Mouse (Mus musculus) right cerebral cortex, postnatal 36 days (tissue): ENCODE results near the gene Nr1d1.
A peak's percentile ranks its signal among the peaks of the same experiment; 100 is the strongest.

Experiments used
- DNase-seq, 2 experiments: peaks; one replicate each; pipeline ENCODE4 v3.0.0; 2022; ENCODE audit warnings: low spot score in 2 of 2, mixed read lengths in 1 of 2

Gene Nr1d1

DNA sequence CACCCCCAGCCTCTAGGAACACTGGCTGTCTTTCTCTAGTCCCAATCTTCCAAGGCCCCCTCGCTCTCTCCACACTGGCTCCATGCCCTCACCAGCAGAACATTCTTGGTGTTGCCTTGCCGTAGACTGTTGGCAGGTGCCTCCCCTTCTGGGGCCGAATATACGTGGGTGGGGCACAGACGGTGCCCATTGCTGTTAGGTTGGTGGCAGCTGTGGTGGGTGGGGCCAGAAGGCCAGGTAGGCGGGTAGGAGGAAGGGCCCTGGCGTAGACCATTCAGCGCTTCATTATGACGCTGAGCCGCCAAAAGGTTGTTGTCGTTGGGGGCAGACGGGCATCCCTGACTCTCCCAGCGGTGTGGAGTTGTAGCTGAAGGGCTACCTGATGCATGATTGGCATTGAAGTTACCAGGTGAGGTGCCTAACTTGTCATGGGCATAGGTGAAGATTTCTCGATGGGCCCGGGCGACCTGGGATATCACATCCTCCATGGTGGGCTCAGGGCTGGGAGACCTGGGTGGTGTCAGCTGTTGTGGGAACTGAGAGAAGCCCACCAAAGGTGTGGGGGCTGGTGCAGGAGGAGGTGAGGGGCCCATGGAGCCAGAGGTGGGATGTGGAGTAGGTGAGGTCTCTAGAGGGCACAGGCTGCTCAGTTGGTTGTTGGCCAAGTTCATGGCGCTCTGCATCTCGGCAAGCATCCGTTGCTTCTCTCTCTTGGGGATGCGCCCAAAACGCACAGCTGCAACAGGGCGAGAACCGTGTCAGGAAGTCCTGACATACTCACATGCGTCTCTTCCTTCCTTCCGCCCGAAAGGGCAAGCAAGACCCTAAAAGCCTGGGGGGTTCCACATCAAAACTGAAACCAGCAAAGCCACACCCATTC lies 4.8 kb downstream of the Nr1d1 start:
- peak in 1 of 2 experiments; percentile 72 for DNase-seq

DNA sequence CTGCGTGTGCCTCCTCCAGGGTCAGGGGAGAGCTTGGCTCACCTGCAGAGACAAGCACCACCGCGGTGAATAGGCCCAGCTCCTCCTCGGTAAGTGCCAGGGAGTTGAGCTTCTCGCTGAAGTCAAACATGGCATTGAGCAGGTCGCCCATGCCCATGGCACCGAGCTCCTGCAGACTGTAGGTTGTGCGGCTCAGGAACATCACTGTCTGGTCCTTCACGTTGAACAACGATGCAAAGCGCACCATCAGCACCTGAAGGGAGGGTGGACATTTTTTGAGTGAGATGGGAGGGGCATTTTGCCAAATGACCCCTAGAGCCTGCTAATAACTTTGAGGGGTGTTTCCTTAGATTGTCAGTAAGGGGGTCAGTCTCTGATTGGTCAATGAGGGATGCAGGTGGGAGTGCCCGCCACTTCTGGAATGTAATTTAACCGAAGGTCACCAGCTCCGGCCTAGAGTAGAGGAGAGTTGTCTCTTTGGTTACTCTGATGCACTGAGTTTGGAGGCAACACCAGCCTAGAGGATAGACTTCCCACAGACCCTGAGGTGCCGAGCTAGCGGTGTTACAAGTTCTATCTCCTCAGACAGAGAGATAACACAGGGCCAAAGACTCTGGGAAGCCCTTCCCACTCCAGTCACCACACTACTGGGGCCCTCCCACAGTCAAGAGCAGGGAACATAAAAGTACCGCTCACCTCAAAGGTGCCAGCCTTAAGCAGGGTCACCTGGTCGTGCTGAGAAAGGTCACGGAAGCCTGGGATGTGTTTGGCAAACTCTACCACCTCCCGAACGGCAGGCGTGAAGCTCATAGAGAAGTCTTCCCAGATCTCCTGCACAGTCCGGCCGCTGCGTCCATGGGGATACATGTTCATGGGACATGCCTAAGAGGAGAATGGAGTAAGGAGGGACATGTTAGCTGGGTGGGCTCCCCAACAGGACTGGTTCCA lies 5.9 kb downstream of the Nr1d1 start:
- DNase-seq = no peak

DNA sequence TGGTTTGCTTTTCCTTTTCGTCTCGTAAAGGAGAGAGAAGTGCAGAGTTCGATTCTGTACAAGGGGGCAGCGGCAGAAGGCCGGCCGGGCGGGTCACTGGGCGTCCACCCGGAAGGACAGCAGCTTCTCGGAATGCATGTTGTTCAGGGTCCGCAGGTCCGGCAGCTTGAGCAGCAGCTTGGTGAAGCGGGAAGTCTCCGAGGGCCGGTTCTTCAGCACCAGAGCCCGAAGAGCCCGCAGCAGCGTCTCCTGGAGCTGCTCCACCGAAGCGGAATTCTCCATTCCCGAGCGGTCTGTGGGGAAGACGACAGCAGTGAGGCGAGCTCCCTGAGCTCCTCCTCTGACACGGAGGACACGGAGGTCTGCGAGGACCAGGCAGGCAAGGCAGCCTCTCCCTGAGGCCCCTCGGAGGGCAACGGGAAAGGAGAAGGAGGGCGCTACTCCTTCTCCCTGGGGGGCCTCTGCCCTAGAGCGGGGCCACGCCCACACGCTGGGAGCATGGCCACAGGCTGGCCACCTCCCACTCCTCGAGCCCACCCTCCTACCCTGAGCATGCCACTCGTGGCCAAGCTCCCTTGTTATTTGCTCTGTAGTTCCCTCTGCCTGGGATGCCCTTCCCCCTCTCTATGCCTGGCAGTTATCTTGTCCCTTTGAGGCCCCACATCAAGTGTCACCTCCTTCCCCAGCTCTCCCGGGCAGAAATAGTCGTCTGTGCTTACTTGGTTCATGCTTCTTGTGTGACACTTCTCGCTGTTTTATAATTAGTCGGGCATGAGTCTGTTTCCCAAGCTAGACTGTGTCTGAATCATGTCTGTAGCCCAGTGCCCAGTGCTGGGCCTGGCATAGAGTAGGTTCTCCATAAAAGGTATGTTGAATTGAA lies 6.8 kb downstream of the Nr1d1 start:
- peak in 1 of 2 experiments; percentile 35 for DNase-seq

DNA sequence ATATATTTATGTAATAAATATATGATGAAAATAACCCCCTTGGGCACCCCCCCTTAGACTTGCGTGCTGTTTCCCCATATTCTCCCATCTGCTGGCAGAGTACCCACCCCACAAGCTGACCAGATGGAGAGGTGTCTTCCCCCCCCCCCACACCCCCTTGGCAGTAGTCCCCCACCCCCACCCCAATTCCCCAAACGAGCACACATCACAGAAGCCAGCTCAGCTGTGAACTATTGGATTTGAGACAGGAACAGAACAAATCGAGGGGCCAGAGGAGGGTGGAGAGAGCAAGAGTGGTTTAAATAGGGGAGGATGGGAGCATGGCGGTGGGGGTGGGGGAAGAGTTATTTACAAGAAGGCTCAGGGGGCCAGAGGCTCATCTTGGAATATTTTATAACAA lies 7.4 kb downstream of the Nr1d1 start:
- no peak for DNase-seq

DNA sequence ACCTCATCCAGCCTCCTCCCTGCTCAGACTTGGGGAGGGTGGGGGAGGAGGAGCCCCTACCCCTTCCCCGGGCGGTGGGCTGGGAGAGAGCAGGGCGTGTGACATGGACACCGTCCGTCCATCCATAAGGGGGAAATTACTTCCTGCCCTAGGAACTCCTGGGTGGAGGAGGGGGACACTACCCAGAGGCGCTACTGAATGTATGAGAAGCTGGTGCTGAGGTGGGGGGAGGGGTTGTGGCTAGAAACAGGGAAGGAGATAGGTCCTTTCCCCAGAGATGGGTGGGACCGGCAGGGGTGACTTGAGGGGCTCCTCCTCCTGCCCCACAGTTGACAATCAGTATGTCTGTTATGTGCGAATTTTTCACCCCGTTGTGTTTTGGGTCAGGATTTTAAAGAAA lies 7.9 kb downstream of the Nr1d1 start:
- DNase-seq = peak in 1 of 2 experiments; percentile 47

DNA sequence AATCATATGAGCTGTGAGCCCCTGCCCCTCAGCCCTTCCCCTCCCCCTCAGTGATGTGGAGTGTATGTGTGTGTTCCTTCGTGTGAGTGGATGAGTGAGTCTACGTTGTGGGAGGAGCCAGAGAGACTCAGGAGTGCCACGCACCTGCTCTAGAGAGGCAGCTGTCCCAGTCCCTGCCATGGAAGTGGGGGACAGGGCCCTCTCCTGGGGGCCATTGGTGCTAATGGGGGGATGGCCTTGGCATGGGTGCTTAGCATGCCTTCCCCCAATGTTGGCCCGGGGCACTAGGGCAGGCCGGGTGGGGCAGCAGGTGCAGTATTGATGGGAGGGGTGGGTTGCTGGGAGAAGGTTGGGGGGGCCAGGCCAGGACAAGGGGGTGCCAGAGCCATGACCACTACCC lies 8.3 kb downstream of the Nr1d1 start:
- DNase-seq = no peak

DNA sequence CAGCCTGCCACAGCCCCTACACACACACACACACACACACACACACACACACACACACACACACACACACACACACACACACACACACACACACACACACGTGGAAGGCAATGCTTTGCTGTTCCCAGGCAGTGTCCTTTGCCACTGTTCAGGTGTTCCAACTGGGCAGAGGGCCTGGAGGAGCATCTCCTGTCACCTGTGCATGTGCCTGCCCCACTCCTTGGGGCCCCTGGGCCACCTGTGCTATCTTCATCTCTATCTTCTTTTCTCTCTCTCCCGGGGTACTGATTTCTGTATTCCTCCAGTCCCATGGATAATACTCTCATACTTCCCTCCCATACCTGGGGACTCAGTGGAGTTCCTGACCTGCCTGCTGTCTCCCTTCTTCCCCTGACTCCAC lies 8.8 kb downstream of the Nr1d1 start:
- DNase-seq = no peak

DNA sequence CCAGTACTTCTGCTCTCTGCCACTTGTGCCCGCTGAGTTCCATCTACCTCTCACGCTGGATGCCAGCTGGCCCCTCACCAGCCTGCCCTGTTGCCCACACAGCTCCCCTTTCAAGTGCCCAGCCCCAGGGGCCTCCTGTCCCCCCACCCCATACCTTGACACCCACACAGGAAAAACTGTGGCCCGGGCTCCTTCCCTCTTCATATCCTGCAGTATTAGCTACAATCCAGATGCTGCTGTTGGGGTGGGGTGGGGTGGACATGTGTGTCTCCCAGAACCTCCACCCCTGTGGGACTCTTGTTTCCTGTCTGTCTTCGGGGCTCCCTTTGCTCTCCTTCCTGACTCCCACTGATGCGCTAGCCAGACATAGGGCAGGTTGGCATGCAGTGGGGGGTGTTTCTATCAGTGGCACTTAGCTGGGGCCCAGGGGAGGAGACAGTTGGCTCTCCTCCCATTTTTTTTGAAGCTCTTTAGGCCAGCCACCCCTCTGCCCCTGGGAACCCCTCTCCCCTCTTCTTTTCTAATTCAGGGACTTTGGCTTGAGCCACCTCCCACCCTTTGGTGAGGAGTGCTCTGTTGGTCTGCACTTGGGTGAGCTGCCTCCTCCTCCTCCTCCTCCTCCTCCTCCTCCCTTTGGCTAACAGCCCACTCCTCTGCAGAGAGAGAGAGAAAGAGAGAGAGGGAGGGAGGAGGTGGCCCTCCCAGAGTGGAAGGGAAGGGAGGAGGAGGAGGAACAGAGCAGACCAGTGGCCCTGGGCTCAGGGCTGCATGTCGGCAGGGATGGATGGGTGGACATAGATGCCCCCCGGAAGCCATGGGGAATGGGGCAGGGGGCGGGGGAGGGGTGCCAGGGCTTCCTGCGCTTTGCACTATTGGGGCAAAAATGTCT lies 9.5 kb downstream of the Nr1d1 start:
- no peak for DNase-seq

DNA sequence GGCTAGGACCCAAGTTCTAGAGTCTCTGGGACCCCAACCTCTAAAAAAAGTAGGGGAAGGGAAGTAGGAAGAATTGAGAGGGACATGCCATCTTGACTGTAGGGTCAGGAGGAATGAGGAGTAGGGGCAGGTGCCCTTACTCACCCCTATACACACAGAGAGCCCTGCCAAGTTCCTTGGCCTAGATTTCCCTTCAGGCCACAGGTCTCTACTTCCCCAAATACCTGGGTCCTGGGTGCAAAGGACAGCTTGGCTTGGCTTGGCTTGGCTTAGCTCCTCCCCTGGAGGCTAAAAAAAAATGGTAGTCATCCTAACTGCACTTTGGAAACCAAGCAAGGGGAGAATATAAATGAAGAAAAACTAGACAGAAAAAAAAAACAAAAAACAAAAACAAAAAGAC lies 10.4 kb downstream of the Nr1d1 start:
- DNase-seq = no peak

DNA sequence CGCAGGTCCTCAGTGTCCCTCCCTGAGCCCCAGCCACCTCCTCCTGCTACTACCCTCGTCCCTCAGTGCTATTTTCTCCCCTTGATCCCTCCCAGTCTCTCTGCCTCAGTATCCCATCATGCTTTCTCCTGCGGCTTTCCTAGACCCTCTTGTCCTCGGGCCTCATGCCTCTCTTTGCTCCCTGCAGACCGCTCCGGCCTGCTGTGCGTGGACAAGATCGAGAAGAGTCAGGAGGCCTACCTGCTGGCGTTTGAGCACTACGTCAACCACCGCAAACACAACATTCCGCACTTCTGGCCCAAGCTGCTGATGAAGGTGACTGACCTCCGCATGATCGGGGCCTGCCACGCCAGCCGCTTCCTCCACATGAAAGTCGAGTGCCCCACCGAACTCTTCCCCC lies 11.0 kb downstream of the Nr1d1 start:
- no peak for DNase-seq

DNA sequence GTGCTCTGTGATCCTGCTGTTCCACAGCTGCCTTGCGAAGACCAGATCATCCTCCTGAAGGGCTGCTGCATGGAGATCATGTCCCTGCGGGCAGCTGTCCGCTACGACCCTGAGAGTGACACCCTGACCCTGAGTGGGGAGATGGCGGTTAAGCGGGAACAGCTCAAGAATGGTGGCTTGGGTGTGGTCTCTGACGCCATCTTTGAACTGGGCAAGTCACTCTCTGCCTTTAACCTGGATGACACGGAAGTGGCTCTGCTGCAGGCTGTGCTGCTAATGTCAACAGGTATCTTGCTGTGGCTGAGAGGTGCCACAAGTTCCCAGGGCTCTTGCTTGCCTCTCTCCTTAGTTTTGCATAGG lies 11.7 kb downstream of the Nr1d1 start:
- DNase-seq = no peak

DNA sequence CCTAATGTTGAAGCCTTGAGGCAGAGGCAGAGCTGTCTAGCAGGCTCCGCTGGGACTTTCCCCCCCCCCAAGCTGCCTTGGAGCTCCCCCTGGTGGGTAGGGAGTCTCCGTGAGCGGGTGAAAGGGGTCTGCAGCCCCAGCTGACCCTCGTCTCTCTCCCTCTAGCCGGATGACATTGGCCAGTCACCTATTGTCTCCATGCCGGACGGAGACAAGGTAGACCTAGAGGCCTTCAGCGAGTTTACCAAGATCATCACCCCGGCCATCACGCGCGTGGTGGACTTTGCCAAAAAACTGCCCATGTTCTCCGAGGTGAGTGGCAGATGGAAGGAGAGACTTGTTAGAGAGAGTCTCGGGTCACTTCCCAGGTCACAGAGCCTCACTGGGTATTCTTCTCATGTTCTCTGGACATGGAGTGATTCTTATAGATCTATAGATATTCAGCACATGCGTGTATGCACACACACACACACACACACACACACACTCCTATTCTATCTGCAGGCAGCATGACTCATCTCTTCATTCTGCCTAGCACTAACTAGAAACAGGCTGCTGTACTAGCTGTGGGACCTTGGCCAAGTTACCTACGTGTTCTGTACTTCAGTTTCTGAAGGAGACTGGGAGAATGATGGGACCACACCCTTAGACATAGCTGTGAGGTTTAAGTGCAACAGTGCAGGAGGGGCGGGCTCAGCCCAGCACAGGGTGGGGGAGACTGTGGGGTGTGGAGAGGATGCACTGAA lies 12.2 kb downstream of the Nr1d1 start:
- DNase-seq = peak in 1 of 2 experiments; percentile 76

DNA sequence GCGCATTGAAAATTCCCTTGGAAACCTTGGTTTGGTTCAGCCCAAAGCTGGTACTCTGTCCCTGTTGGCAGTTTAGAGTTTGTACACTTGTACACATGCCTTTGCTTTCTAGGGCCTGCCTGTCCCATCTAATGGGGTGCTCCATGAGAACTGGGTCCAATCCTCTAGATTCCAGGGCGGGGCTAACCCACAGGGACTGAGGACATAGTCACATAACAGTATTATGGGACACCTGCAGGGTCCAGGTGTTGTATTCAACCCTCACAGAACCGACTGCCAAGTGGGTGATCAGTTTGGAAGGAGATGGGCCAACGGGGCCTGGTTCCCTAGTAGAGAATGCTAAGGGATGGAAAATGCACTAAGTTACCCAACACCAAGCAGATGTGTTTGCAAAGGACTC lies 13.2 kb downstream of the Nr1d1 start:
- DNase-seq = no peak

DNA sequence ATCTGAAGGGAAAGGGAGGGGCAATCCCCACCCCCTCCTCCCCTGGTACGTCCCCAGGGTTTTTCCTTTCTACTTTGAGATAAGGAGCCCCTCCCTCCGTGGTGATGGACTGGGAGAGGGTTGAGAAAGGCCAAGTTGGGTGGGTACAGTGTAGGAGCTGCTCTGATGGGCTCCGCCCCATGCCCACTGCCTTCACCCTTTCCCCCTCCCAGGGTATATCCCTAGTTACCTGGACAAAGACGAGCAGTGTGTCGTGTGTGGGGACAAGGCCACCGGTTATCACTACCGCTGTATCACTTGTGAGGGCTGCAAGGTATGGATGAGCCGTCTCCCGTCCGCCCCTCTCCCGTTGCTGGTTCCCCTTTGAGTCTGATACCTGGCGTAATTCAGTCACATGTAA lies 18.4 kb downstream of the Nr1d1 start:
- DNase-seq = no peak

DNA sequence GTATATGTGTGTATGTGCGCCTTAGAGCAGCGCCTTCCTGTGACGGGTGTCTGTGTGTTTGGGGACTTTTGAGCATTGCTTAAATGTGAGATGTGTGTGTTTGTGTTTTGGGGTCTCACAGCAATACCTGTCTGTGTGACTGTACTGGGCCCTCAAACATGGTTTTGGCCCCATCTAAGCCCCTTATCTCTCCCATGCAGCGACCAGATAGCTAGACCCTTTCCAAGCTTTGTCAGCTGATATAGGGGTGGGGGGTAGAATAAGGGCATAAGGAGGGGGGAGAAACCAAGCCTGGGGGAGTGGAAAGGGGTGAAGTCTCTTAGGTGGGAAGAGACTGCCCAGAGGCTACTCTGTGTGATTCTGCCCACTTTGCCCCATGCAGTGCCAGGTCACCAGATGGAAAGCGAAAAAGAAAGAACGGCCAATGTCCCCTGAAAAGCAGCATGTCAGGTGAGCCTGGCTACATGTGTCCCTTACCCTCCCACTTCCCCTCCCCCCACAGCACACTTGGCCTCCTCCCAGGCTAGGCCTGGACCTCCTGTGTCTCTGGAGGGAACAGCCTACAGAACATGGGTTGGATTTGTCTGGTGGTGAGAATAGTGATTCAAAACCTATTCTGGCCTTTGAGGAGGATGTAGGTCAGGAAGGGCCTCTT lies 19.3 kb downstream of the Nr1d1 start:
- DNase-seq = no peak

DNA sequence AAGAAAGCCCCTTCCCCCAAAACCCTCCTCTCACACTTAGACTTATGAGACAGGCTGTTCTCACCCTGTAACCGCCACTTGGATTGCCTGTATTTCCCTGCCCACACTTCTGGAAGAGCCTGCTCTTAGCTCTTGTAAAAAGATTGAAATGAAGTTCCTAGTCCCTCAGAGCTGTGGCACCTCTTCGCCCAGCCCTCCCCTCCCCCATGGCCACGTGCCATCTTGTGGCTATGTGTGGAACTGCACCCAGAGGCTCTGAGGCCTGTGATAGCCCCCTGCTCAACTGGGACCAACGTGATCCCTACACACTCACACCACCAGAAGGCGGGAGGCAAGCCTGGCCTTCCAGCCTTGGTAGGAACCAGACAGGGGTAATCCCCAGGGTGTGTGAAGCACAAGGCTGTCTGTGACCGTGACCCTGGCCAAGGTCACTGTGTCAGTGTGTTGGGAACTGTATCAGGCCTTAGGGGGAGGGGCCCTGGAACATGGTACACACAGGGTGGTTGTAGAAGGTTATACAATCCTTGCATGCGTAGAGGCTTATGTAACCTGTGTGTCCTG lies 20.4 kb downstream of the Nr1d1 start:
- DNase-seq = peak in 1 of 2 experiments; percentile 49

DNA sequence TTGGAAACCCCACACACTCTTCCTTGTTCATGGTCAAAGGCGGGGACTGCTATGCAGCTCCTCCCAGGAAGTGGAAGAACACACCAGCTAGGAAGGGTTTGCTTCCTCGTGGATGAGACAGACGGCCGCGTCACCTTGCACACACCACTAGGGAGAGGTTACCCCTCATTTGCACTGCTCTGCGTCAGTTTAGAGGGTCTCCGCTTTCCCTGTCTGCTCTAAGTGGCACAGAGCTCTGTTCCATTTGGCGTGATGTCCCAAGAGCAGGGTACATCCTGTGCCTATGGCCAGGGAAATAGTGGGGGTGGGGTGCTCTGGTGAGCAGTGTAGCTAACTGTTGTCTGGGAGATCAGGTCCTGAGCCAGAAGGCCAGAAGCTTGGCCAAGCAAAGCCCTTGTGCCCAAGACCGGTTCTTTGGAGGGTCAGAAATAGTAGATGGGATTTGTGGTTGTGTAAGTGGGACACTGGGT lies 20.9 kb downstream of the Nr1d1 start:
- DNase-seq = no peak

DNA sequence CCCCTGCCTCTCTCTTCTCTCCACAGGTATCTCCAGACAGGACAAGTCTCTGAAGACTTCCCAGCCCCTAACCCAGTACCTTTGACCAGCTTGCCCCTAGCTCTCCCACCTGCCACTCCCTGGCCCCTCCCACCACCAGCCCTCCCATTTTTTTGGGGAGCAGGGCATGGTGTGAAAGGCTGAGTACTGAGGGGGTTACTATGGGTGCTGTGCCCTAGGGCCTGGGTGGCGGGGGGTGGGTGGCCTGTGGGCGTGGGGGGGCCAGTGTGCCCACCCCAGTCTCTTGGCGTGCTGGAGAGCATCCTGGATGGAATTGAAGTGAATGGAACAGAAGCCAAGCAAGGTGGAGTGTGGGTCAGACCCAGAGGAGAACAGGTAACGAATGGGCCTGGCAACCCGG lies 21.9 kb downstream of the Nr1d1 start:
- no peak for DNase-seq

DNA sequence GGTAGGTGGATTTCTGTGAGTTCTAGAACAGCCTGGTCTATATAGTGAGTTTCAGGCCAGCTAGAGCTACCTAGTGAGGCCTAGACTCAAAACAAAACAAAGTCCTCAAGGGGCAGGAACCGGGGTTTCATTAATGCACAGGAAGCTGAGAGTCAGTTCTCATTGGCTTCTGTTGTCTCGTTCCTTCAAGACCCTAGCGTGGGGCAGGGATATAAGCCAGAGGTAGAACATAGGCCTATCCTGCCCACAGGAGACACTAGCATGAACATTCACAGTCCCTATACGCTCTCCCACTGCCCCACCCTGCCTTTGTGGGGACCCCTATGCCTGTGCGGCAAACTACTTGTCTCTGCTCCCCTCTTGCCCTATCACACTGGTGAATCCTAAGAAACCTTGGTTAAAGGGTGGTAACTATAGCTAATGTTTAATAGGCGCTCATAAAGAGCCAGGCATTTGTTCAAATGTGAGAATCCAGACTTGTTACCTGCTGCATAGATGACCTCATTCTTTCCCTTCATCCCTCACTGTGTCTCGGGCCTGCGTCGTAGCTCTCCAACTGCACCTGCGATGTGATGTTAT lies 22.5 kb downstream of the Nr1d1 start:
- DNase-seq = no peak
